Mouse (Mus musculus): ENCODE measurements around the gene Scyl2.
A peak's percentile ranks its signal among the peaks of the same experiment; 100 is the strongest.
"Not testable (repeated sequence)": the region's sequence is repeated elsewhere in the genome, so short reads cannot be mapped to it uniquely, and the experiment has no call there.

Scyl2 gene

DNA sequence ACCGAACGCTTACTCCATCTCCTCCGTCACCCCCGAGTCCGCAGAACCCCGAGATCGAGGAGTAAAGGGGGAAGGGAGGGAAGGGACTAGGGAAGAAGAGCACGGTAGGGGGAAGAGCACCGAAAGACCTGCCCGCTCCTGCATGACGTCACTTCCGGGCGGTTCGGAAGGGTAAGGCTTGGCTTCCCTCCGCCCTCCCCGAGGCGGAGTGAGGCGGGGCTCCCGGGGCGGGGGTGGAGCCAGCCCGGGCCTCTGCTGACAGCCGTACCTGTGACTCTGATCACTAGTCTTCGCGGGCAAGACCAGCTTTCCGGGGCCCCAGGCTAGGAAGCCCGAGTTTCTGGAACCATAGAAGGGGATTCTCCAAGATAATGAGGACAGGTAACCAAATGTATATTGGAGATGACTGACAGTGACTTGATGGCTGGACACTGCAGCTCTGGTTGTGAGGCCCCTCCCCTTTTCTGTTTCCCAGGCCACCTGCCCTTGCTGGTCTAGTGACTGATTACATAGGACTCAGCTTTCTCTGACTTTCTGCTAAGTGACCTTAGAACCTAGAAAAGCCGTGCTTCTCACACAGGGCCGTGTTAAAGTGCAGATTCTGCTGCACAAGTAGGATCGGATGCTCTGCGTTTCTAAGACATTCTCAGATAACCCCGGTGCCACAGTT lies at the start of gene Scyl2:
Scyl2 (minus strand) TSS at position 147 of the 670 bp plus-strand sequence.
- DNase-seq: peak; percentile 99

DNA sequence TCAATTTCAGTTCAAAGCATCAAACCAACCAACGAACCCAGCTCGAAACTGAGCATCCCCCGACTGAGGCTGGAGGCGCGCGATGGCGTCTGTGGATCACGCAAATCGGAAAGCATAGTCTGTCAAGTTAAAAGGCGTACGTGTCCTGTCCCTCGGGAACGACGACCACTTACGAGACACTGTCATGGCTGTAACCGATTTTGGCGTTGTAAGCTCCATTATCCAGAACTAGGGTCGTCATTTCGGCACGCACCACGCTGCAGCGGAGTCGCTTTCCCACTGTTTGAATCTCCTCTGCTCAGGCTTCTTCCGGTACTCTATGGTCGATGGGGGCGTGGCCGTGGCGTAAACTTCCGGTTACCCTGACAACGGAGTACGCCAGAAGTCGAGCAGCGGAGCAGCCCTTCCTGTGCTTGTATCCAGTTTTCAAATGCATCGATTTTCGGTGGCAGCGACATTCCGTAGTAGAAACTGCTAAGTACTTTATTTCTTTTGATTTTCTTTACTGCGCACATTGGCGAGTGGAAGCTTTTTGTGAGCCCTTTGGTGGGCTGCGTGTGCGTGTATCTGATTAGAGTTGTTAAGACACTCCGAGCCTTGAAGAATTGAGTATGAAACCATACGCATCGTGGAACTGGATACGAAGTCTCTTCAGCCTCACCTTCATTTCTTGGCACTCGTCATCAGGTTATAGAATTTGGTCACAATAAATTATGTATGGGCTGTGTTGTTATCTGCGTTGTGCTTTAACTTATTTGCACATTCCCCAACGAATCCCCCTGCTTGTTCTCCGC lies 46.1 kb upstream of the Scyl2 start, which contains the start of gene Actr6:
Actr6 (minus strand) TSS at position 295 of the 794 bp plus-strand sequence.
- peak; percentile 99 for DNase-seq

DNA sequence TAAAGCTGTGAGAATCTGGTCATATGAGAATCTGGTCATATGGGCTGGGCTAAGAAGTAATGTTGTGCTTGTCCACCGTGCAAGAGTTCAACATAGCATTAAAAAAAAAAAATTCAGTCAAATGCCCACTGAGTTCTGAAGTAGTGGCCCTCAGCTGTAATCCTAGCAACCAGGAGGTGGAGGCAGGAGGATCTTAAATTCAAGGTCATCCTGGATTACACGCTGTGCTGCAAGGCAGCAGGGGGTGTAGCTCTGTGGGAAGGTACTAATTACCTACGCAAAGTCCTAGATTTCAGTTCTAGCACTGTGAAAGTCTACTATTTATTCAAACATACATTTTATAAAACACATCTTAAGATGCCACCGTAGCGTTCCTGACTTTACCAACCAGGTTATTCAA lies 45.3 kb upstream of the Scyl2 start:
- no peak for DNase-seq

DNA sequence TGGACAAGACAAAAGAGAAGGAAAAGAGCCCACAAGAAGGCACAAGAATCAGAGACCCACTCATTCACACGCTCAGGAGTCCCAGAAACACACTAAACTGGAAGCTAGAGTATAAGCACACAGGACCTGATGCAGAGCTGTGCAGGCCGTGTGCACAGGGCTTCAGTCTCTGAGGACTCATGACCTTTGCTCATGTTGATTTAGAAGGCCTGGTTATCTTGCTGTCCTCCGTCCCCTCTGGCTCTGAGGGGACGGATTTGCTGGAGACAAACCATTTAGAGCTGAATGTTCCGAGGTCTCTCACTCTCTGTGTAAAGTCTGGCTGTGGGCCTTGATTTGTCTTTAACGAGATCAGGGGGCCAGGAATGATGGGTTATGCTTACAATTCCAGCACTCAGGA lies 44.3 kb upstream of the Scyl2 start:
- peak; percentile 76 for DNase-seq

DNA sequence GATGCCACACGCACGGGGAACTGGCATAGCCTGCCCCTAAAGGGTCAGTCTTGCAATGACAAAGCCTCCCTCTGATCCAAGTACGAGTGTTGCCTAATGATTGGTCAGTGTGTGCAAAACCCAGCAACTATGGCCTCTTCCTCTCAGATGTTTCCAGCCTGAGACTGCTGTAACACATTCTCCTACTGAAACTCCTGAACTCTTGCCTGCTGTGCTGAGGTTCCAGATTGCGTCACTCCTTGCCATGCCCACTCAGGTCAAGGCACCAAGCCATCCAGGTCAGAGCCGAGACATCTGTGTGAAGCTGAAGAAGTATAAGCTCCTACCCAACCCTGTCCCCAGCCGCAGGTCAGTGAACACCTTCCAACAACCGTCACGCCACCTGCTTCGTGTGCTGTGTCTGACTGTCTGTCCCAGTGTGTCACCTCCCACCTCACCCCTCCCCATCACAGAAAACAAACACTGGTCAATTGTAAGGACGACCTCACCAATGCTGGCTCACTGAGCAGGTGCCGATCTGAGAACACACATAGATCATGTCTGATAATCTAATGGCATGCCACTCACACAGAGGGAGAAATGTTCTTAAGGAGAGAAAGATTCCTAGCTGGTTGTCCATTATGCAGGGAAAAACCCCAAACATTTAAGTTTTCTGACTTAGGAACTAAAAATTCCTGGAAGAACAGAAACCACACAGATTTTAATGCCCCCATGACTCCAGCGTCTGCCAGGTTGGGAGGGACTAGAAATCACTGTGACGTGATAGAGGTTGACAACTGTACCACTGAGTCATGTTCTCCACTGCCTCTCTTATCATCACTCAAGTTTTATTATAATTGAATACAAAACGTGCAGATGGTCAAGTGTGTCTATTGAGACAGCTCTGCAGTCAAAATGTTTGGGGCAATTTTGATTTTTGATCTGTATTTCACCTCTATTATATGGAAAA lies 36.4 kb upstream of the Scyl2 start:
- no peak for DNase-seq

DNA sequence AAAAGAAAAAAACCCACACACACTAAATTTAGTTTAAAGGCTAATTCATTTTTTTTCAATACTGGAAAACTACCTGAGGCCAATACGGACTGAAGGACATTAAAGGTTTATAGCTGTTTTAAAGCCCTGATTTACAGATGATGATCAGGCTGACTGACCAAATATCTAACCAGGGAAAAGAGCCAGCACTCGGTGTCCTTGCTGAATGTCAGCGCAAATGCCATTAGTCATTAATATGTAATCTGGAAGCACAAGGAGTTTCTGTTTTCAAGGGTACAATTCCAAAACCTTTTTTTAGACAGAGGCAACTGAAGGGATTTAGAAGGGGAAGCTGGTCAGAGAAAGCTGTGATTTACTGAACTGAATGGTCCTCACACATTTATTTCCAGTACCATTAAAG lies 34.7 kb upstream of the Scyl2 start:
- no peak for DNase-seq

DNA sequence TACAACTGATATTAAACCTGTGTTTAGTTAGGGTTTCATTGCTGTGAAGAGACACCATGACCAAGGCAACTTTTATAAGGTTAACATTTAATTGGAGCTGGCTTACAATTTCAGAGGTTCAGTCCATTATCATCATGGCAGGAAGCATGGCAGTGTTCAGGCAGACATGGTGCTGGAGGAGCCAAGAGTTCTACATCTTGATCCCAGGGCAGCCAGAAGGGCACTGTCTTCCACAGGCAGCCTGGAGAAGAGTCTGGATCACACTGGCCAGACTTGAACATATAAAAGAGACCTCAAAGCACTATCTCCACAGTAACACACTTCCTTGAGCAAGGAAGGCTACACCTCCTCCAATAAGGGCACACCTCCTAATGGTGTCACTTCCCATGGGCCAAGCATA lies 34.2 kb upstream of the Scyl2 start:
- DNase-seq: no peak

DNA sequence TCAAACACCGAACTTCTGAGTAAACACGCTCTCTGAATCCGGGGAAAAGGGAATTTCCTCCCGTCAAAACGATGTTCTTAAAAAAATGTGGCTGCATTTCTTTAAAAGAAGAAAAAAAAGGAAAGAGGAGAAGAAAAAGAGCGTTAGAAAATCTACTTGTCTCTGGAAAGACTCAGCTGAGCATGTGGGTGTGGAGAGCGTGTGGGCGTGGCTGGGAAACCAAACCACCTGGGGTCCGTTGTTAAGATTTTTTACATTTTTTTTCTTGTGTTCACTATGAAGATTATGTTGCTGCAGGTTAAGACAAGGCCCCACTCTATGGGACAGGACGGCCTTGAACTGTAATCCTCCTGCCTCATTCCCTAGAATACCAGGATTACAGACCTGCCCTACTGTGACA lies 28.8 kb upstream of the Scyl2 start:
- no peak for DNase-seq

DNA sequence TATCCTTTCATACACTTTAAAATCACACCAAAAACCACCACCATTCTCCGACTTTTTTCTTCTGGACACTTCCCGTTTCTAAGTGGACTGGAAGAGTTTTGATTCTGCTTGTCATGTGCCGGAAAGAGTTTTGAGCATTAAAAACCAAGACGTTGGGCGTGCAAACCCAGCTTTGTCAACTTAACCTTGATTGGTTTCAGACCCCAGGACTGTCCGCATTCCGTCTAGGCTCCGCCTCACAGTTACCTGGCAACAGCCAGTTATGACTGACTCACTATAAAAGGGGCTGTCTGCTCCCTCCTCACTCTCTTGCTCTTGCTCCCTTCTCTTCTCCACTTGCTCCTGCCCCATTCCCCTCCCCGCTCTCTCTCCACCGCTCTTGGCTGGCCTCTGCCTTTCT lies 22.6 kb upstream of the Scyl2 start:
- DNase-seq: no peak

DNA sequence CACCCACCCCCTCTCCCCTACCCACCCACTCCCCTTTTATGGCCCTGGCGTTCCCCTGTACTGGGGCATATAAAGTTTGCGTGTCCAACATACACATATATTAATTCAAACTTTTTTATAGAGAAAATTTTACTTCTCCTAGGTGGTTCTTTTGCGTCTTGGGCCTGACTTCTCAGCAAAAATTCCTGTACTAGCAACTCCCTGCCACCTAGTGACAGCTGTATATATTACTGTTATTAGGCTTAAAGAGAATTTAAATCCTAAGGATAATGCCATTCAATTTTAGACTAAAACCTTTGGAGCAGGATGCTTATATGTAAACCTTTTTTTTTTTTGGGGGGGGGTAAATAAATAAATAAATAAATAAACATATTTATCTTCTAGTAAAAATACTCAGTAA lies 21.3 kb upstream of the Scyl2 start:
- no peak for DNase-seq

DNA sequence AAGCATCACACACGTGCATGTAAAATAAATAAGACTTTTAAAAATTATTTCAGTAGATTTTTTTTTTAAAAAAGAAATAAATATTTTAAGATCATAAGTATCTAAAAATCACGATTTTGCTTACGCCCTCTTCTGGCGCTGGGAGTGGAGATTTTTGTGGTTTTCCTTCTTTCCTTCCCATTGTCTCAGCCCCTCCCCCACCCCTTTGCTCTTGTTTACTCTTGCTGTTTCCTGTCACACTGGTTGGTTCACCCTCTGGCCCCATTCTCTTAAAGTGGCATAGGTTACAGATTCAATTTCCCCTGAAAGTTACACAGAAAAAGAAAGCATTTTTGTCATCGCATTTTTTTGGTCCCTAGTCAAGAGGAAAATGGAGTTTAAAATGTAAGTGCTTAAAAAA lies 17.0 kb upstream of the Scyl2 start:
- DNase-seq: no peak

DNA sequence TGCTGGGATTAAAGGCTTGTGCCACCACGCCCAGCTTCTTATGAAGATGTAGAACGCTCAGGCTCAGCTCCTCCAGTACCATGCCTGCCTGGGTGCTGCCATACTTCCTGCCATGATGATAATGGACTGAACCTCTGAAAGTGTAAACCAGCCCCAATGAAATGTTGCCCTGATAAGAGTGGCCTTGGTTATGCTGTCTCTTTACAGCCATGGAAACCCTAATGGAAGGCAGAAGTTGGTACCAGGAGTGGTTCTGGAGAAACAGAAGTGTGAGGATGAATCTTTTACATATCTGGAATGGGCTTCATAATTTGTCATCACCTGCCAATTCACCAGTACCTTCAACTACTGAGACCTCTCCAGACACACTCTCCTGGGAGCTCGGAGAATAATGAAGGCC lies 11.9 kb upstream of the Scyl2 start:
- DNase-seq: no peak

DNA sequence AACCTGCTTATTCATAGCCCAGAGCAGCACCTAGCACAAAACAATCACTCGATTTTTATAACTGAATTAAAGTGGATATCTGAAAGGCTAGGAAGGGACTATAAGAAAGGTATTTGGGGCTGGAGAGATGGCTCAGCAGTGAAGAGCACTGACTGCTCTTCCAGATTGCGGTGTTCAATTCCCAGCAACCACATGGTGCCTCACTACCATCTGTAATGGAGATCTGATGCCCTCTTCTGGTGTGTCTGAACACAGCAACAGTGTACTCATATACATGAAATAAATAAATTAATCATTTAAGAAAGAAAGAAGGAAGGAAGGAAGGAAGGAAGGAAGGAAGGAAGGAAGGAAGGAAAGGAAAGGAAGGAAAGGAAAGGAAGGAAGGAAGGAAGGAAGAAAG lies 10.2 kb upstream of the Scyl2 start:
- not testable (repeated sequence) for DNase-seq

DNA sequence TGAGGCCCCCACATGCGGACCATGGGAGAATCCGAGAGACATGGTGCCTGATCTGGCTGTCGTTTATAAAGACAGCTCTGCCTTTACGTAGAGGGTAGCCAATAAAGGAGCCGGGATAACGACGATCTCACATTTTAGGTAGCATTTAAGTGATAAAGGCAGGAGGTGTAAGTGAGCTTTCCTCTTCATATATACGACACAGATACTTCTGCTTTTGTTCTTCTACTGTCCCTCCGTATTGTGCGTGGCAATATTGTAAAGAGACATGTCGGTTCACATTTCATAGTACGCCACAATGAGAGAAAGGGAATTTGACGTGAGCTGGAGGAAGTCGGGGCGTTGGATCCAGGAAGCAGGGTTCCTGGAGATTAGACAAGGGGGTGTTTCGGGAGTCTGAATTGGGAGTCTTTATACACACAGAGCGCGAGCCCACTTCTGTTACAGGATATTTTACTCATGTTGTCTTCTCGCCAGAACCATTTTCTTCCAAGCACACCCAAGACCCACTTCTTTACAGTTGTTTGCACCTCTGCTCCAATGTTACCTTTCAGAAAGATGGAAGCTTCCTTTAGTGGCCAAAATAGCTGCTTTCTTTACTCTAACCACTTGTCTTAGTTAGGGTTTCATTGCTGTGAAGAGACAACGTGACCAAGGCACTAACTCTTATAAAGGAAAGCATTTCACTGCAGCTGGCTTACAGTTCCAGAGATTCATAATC lies 9.3 kb upstream of the Scyl2 start:
- peak; percentile 73 for DNase-seq

DNA sequence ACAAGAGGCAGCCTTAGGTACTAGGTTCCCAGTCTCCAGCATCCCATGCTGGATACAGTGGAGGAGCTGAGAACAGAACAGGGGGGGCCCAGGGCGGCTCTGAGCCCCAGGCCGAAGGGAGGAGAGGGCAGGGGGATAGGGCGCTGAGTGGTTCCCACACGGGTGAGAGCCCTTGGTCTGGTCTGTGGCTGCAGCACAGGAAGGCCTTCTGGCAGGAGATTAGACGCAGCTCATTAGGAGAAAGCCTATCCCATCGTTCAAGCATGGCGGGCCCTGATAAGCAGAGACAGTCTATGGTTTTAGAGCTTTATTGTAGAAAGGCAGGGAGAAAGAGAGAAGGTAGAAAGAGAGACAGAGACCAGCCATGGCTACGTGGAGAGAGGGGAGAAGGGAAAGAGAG lies 3.9 kb upstream of the Scyl2 start:
- peak; percentile 69 for DNase-seq

DNA sequence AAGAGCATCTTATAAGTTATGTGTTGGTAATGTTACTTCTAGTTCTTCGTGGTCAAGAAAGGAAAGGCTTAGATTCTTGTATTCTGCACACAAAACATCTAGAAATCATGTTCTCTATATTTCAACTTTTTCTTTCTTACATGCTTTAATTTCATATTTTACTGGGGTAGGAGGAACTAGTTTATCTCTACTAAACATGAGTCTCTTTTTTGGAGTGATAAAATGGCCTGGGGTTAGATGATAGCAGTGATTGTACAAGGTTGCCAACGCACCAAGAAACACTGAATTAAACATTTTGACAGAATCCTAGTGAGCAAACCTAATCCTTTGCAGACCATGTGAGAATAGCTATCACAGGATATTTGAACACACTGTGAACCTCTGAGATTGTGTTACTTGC lies 1.4 kb upstream of the Scyl2 start:
- no peak for DNase-seq

DNA sequence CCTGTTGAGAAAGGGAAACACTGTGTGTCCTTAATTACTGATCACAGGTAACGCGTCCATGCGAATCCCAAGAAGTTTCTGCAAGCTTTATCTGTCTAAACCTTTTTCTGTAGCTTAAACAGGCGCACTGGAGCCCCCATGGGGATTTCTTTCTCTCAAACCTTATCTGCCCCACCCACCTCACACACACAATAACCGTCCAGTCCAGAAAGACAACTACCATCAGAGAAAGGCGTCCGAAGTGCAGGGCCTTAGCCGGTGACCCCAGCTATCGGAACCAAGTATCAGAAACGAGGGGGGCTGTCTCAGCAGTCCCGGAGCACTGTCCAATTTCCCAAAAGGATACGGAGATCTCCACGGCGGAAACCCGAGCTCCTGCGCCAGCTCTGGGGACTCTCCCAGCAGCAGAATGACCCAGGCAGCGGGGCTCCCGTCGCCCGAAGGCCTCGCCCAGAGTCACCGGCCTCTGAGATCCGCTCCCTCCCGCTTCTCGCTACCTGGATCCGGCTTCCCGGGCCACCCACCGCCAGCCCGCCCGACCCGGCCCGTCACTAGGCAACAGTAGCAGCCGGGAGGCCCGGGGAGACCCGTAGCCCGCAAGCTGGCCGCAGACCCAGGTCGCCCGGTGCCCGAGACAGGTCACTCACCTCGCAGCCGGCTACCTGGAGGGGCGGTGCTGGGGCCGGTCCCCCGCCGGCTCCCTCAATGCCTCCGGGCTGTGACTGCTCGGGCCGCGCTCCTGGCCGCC lies 520 bp downstream of the Scyl2 start:
- DNase-seq: no peak

DNA sequence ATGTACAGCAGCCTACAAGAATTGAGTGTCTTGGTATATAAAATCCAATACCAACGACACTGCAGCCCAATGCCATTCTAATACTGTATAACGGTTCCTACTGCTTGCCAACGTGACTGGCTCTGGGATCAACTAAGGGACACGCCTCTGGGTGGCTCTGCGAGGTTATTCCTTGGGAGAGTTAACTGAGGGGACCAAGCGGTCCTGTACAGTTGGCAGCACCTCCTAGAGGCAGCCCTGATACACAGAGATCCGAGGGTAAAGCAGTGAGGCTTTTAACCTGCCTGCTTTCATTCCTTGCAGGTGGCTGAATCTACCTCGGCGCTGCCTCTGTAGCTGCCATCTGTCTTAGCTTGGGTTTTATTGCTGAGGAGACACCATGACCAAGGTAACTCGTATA lies 3.1 kb downstream of the Scyl2 start:
- peak; percentile 73 for DNase-seq

DNA sequence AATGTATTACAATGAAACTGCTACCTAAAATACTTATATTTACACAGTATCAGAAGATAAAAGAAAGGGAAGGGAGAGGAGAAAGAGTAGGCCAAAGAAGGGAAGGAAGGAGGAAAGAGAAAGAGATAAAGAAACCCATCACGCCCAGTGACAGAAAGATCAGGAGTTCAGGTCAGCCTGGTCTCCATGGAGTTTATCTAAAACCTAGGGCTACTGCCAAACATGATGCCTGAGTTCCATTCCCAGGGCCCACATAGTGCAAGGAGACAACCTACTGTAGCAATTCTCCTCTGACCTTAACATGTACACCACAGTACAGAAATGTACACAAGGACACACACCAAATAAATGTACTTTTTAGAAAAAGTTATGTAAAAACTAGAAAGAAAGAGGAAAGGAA lies 3.9 kb downstream of the Scyl2 start:
- peak; percentile 70 for DNase-seq

DNA sequence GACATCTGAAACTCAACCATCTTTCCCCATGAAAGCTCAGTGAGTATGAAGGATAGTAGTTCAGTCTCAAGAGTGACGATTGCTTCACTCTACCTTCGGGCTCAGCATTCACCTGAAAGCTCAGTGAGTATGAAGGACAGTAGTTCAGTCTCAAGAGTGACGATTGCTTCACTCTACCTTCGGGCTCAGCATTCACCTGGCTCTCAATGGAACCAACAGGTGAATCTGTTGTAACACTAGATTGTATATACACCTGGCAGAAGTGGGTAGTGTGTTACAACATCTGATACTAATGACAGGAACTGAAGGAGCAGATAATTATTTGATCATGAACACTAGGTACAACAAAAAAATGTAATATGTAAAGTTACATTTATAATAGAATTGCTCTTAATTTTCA lies 4.4 kb downstream of the Scyl2 start:
- DNase-seq: no peak

DNA sequence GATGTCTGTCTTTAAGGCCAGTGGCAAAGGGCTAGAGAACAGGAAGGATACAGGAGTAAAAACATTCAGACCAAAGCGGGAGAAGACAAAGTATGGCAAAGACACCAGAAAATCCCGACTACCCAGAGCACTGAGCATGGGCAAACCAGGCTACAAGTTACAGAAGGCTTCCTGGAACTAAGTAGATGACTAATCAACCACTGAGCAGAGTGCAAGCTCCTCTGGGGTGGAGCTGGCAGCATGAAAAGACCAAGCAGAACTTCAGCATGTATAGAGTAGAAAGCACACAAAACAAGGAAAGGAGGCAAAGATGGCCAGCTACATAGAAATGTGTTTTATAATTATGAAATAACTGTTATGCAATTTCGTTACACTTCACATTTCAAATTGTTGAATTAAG lies 5.6 kb downstream of the Scyl2 start:
- no peak for DNase-seq

DNA sequence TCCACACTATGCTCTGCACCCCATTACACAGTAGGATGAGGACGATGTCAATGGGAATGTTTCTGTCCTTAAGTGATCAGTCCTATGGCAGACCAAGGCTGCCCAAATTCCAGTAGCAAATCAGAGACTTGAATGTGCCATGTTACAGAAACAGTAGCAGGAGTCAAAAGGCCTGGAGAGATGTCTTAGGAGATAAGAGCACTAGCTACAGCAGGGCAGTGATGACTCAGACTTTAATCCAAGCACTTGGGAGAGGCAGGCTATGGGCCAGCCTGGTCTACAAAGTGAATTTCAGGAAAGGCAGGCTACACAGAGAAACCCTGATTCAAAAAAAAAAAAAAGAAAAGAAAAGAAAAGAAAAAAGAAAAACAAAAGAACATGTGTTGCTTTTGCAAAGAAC lies 6.6 kb downstream of the Scyl2 start:
- DNase-seq: no peak
